Mouse (Mus musculus) brain, adult 2 months (tissue): ENCODE data around the gene Fmnl3.

Experiments used
- DNase-seq: peaks from one replicate; pipeline ENCODE4 v3.0.0; 2011; ENCODE audit warnings: low read depth, low spot score

Fmnl3 gene

GRCm38 (mm10) chr15:99317267-99317651 lies 53.0 kb downstream of the Fmnl3 start:
- DNase-seq, result no peak

- peak; percentile 89 for DNase-seq
Measured at GRCm38 (mm10) chr15:99316314-99317266, 53.7 kb downstream of the Fmnl3 start.

- no peak for DNase-seq
Measured at GRCm38 (mm10) chr15:99314891-99315290, 55.4 kb downstream of the Fmnl3 start.

- DNase-seq, result no peak
Measured at GRCm38 (mm10) chr15:99310617-99311016, 59.7 kb downstream of the Fmnl3 start.

- DNase-seq, result no peak
Measured at GRCm38 (mm10) chr15:99309549-99309948, 60.7 kb downstream of the Fmnl3 start.

GRCm38 (mm10) chr15:99307476-99307875 lies 62.8 kb downstream of the Fmnl3 start:
- no peak for DNase-seq

GRCm38 (mm10) chr15:99296213-99296612 lies 74.1 kb downstream of the Fmnl3 start:
- DNase-seq, result peak; percentile 40

- DNase-seq, result no peak
Measured at GRCm38 (mm10) chr15:99295484-99295981, 74.7 kb downstream of the Fmnl3 start, which contains the start of gene Fam186b. Gene Fam186b (minus strand): TSS chr15:99295888.

GRCm38 (mm10) chr15:99294813-99295374 lies 75.4 kb downstream of the Fmnl3 start, which contains the start of gene Prpf40b:
Gene Prpf40b (plus strand): TSS chr15:99295087.
- peak; percentile 95 for DNase-seq

GRCm38 (mm10) chr15:99294287-99294686 lies 76.0 kb downstream of the Fmnl3 start:
- no peak for DNase-seq

GRCm38 (mm10) chr15:99290586-99290985 lies 79.7 kb downstream of the Fmnl3 start:
- DNase-seq, result no peak

GRCm38 (mm10) chr15:99285189-99285535 lies 85.1 kb downstream of the Fmnl3 start:
- no peak for DNase-seq

- DNase-seq, result peak; percentile 54
Measured at GRCm38 (mm10) chr15:99284527-99285188, 85.6 kb downstream of the Fmnl3 start.

- DNase-seq, result no peak
Measured at GRCm38 (mm10) chr15:99283456-99283855, 86.8 kb downstream of the Fmnl3 start.

GRCm38 (mm10) chr15:99278271-99278670 lies 92.0 kb downstream of the Fmnl3 start:
- no peak for DNase-seq

GRCm38 (mm10) chr15:99276095-99276494 lies 94.2 kb downstream of the Fmnl3 start:
- DNase-seq, result no peak
